Mouse (Mus musculus) cerebellum, adult 11-12 months (tissue): ENCODE measurements around the gene Vamp2.
A peak's percentile ranks its signal among the peaks of the same experiment; 100 is the strongest.

Experiments used
- DNase-seq: peaks from one replicate; pipeline ENCODE4 v3.0.0; 2022

The Vamp2 gene

GRCm38 (mm10) chr11:69065394-69065925 lies 22.8 kb upstream of the Vamp2 start:
- peak; percentile 52 for DNase-seq

- peak; percentile 82 for DNase-seq
Observed at GRCm38 (mm10) chr11:69066163-69066861, 22.0 kb upstream of the Vamp2 start.

- peak; percentile 87 for DNase-seq
Observed at GRCm38 (mm10) chr11:69066956-69067355, 21.3 kb upstream of the Vamp2 start.

- DNase-seq, result peak; percentile 56
Observed at GRCm38 (mm10) chr11:69067601-69068000, 20.7 kb upstream of the Vamp2 start.

GRCm38 (mm10) chr11:69070093-69070492 lies 18.2 kb upstream of the Vamp2 start:
- no peak for DNase-seq

- DNase-seq, result peak; percentile 94
Observed at GRCm38 (mm10) chr11:69070590-69071222, 17.6 kb upstream of the Vamp2 start, which contains the start of gene Tmem107. TSS of gene Tmem107 (plus strand) at chr11:69070806.

- no peak for DNase-seq
Observed at GRCm38 (mm10) chr11:69071262-69071661, 17.0 kb upstream of the Vamp2 start.

- DNase-seq, result no peak
Observed at GRCm38 (mm10) chr11:69072234-69072633, 16.1 kb upstream of the Vamp2 start.

GRCm38 (mm10) chr11:69072666-69073064 lies 15.6 kb upstream of the Vamp2 start:
- DNase-seq, result no peak

GRCm38 (mm10) chr11:69073065-69073888 lies 15.0 kb upstream of the Vamp2 start:
- DNase-seq, result peak; percentile 90

- DNase-seq, result no peak
Observed at GRCm38 (mm10) chr11:69073951-69074775, 14.1 kb upstream of the Vamp2 start.

GRCm38 (mm10) chr11:69074776-69075069 lies 13.6 kb upstream of the Vamp2 start:
- DNase-seq, result no peak

- DNase-seq, result no peak
Observed at GRCm38 (mm10) chr11:69075764-69076479, 12.4 kb upstream of the Vamp2 start.

- no peak for DNase-seq
Observed at GRCm38 (mm10) chr11:69076572-69076971, 11.7 kb upstream of the Vamp2 start.

- DNase-seq, result no peak
Observed at GRCm38 (mm10) chr11:69077316-69077715, 11.0 kb upstream of the Vamp2 start.

- DNase-seq, result no peak
Observed at GRCm38 (mm10) chr11:69078041-69078440, 10.2 kb upstream of the Vamp2 start.

GRCm38 (mm10) chr11:69078805-69079438 lies 9.4 kb upstream of the Vamp2 start:
- DNase-seq, result no peak

GRCm38 (mm10) chr11:69080102-69080854 lies 8.0 kb upstream of the Vamp2 start:
- peak; percentile 8 for DNase-seq

GRCm38 (mm10) chr11:69080855-69081222 lies 7.5 kb upstream of the Vamp2 start:
- DNase-seq, result no peak

- DNase-seq, result no peak
Observed at GRCm38 (mm10) chr11:69081613-69082012, 6.7 kb upstream of the Vamp2 start.

GRCm38 (mm10) chr11:69085608-69086007 lies 2.7 kb upstream of the Vamp2 start:
- DNase-seq, result no peak
